Mouse (Mus musculus): ENCODE measurements around the gene Ets1. TPM values are rescaled to one million over a fixed set of nuclear protein-coding genes. Genes with fewer than 3 reads are reported as not detected.

The Ets1 gene
- polyA plus RNA-seq, 1 experiment, result 34.5 TPM

DNA sequence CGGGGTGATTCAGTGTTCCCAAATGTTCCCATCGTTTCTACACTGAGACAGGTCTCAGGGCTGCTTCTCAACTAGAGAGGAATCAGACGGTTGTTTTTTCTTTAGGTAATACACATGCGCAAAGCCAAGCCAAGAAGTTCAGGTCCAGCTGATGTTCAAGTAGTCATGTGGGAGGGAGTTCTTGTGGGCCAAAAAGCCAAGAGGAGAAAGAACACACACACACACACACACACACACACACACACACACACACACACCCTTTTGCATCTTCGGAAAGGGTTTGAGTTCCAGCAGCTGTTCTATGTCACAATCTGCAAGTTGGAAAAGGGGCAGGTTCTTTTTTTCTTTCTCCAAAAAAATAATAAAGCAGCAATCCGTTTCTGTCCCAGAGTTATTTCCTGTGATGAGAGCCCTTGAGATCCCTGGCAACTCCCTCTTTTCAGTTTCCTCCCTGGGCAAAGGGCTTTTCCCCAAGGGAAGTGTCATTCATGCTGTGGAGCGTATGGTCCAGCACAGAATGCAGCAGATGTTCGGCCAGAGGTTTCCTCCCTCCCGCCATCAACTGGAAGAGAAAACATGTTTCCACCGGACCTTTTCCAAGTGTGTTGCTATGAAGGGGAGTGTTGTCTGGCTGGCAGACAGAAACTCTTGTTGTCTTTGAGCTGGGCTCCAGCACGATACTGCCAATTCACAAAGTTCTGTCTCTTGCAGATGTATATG lies 10.7 kb downstream of the Ets1 start:
- no peak overlapping the region for H3K4me3 ChIP-seq (replicated peaks; ENCODE audit: control insufficient read depth, low read depth, low read length)
- H3K4me1 ChIP-seq (ENCODE audit: control insufficient read depth, insufficient read depth, low read length), result peaks cover 3% of the 10 kb centered on the region; the same call in 1 of the 2 replicates
- no peak overlapping the region for H3K27ac ChIP-seq (ENCODE audit: control insufficient read depth, insufficient read depth, low read depth, low read length, poor library complexity)
- 66% methylated on average over 11 of the region's 11 CpGs for WGBS
- TF ChIP-seq CTCF (IDR thresholded peaks at IDR 0.05; ENCODE audit: control insufficient read depth, insufficient read depth, low read length) (no peak), POLR2A (IDR thresholded peaks at IDR 0.05; ENCODE audit: borderline replicate concordance, control insufficient read depth, low read depth, low read length) (no peak)

DNA sequence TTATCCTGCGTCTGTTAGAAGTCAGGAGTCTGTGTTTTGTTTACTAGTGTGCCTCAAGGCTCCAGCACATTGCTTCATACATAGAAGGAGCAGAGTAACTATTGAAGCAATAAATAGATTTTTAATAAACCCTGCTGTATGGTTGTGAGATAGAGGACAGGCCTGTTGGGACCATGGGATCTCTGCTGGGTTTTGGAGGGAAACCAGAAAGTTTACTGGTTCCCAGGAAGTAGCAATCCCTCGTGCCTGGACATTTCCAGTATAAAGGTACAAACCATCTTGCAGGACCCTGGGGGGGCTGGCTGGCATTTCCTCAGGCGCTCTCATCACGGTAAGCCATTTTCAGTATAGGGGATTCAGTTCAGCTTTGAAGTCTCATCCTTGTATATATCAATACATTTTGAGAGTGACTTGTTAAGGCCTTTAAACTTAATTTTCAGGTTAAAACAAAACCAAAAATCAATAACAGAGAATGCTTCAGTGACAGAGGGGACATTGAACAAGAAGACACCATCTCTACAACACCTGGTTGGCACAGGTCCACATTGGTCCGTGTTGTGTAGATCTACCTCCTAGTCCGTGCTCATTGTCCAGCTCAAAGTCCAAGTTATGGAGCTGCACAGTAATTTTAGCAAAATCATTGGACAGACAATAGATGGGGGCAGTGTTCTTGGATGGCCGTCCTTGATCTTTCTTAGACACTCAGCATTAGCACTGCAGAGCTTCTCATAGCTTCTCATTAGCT lies 11.7 kb downstream of the Ets1 start:
- TF ChIP-seq CTCF (IDR thresholded peaks at IDR 0.05; ENCODE audit: control insufficient read depth, insufficient read depth, low read length), result no peak
- TF ChIP-seq POLR2A (IDR thresholded peaks at IDR 0.05; ENCODE audit: borderline replicate concordance, control insufficient read depth, low read depth, low read length), result no peak
- WGBS, result 77% methylated on average over 7 of the region's 7 CpGs

DNA sequence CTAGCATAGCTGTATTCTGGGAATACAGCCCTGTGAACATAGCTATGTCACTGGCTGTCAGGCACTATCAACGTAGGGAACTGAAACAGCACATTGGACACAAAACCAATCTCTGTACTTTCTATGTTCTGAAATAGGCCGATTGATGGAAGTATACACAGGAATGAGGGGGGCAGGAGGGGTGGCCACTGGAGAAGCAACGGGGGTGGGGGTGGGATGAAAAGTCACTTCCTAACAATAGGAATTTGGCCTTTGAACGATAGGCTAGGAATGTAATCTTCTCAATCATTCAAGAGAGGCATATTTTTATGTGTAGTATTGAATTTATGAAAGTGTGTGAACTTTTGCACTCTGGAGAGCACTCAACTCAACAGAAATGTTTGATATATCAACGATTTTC lies 12.3 kb downstream of the Ets1 start:
- 74% methylated on average over 5 of the region's 5 CpGs for WGBS
- TF ChIP-seq CTCF (IDR thresholded peaks at IDR 0.05; ENCODE audit: control insufficient read depth, insufficient read depth, low read length) (no peak), POLR2A (IDR thresholded peaks at IDR 0.05; ENCODE audit: borderline replicate concordance, control insufficient read depth, low read depth, low read length) (no peak)
- H3K27ac ChIP-seq (ENCODE audit: control insufficient read depth, insufficient read depth, low read depth, low read length, poor library complexity), result no peak overlapping the region
- no peak overlapping the region for H3K4me3 ChIP-seq (replicated peaks; ENCODE audit: control insufficient read depth, low read depth, low read length)
- peaks cover 3% of the 10 kb centered on the region; the same call in 1 of the 2 replicates for H3K4me1 ChIP-seq (ENCODE audit: control insufficient read depth, insufficient read depth, low read length)

More for the DNA sequence above, 11.7 kb downstream of the Ets1 start:
- Histone ChIP-seq H3K27ac (ENCODE audit: control insufficient read depth, insufficient read depth, low read depth, low read length, poor library complexity) (no peak overlapping the region), H3K4me1 (ENCODE audit: control insufficient read depth, insufficient read depth, low read length) (peaks cover 3% of the 10 kb centered on the region; the same call in 1 of the 2 replicates), H3K4me3 (replicated peaks; ENCODE audit: control insufficient read depth, low read depth, low read length) (no peak overlapping the region)

DNA sequence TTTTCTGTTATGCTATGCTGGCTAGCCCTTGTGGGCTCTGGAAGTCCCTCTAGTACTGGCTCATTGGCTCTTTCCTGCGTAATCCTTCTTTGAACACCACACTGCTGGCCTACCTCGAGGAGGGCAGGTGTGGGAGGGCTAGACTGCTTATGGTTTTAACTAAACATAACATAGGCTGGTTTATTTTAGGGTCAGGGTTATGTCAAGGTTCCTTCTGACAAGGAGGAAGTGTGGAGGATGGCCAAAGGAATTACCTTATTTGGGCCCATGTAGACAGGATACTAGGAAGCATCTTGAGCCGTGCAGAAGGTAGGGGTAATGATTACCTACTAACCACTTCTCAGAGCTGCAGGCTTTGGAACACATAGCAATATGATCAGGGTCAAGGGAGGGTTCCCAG lies 14.7 kb downstream of the Ets1 start:
- no peak overlapping the region for H3K27ac ChIP-seq (ENCODE audit: control insufficient read depth, insufficient read depth, low read depth, low read length, poor library complexity)
- TF ChIP-seq POLR2A (IDR thresholded peaks at IDR 0.05; ENCODE audit: borderline replicate concordance, control insufficient read depth, low read depth, low read length) (no peak), CTCF (IDR thresholded peaks at IDR 0.05; ENCODE audit: control insufficient read depth, insufficient read depth, low read length) (no peak)

DNA sequence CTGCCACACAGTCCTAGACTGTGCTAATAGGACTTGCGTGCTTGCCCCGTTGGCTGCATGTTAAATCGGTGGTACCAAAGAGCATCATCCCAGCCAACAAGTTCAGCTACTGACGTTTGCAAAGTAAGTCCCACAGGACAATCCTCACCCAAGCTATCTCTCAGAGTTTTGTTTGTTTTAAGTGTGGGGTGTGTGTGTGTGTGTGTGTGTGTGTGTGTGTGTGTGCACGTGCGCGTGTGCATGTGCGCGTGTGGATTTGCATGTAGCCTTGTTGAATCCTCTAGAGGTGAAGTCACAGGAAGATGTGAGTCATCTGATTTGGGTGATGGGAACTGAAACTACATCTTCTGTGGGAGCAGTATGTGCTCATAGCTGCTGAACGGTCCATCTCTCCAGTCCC lies 16.1 kb downstream of the Ets1 start:
- H3K27ac ChIP-seq (ENCODE audit: control insufficient read depth, insufficient read depth, low read depth, low read length, poor library complexity), result no peak overlapping the region
- 70% methylated on average over 10 of the region's 10 CpGs for WGBS

More for the DNA sequence above, 14.7 kb downstream of the Ets1 start:
- 33% methylated on average over 3 of the region's 3 CpGs for WGBS
- Histone ChIP-seq H3K4me3 (replicated peaks; ENCODE audit: control insufficient read depth, low read depth, low read length) (no peak overlapping the region), H3K4me1 (ENCODE audit: control insufficient read depth, insufficient read depth, low read length) (peaks cover 6% of the 10 kb centered on the region; the same call in 1 of the 2 replicates)

DNA sequence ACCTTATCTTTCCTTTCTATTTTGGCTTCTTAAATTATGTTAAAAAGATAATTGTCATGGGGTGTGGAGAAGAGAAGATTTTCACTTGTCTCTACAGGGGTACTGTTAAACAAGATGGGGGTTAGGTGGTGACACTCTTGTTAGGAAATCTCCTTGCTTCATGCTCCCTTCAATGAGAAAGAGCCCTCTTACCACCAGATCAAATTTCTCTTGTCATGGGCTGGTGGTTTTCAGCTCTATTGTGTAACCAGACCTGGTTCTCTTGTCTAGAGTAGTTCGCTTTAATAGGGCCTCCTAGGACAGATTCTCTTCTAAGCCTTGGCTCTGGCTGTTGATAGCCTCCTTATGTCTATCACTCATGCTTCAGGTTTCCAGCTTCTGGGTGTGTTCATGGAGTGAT lies 18.3 kb downstream of the Ets1 start:
- H3K4me1 ChIP-seq (ENCODE audit: control insufficient read depth, insufficient read depth, low read length), result peaks cover 10% of the 10 kb centered on the region; the same call in 1 of the 2 replicates
- TF ChIP-seq POLR2A (IDR thresholded peaks at IDR 0.05; ENCODE audit: borderline replicate concordance, control insufficient read depth, low read depth, low read length) (no peak), CTCF (IDR thresholded peaks at IDR 0.05; ENCODE audit: control insufficient read depth, insufficient read depth, low read length) (no peak)
- no peak overlapping the region for H3K4me3 ChIP-seq (replicated peaks; ENCODE audit: control insufficient read depth, low read depth, low read length)
- peak overlapping the region; percentile 75; the same call in 1 of the 2 replicates for H3K27ac ChIP-seq (ENCODE audit: control insufficient read depth, insufficient read depth, low read depth, low read length, poor library complexity)
- 58% methylated on average over 1 of the region's 1 CpGs for WGBS

More for the DNA sequence above, 16.1 kb downstream of the Ets1 start:
- no peak for TF ChIP-seq POLR2A (IDR thresholded peaks at IDR 0.05; ENCODE audit: borderline replicate concordance, control insufficient read depth, low read depth, low read length)
- TF ChIP-seq CTCF (IDR thresholded peaks at IDR 0.05; ENCODE audit: control insufficient read depth, insufficient read depth, low read length), result no peak
- Histone ChIP-seq H3K4me3 (replicated peaks; ENCODE audit: control insufficient read depth, low read depth, low read length) (no peak overlapping the region), H3K4me1 (ENCODE audit: control insufficient read depth, insufficient read depth, low read length) (peaks cover 6% of the 10 kb centered on the region; the same call in 1 of the 2 replicates)

DNA sequence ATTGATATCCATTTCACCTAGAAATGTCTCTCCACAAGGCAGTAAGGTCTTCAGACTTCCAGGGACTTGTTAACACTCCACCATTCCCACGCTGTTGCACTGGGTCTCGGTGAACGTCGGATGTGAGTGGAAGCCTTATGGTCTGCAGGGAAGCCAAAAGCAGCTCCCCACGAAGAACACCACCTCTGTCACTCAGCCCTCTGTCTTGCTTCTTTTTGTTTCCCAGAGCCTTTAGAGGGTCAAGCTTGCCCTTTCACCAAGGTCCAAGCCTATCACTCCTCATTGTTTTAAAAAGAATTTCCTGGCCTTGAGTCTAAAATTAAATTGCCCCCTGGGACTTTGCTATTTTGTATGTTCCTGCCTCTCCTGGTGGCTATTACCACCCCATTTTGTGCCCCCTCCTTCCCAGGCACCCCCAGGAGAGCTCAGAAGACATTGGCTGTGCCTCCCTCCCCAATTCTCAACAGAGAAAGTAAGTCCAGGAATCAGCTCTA lies 20.4 kb downstream of the Ets1 start:
- peak overlapping the region; percentile 47 for H3K27ac ChIP-seq (ENCODE audit: control insufficient read depth, insufficient read depth, low read depth, low read length, poor library complexity)
- TF ChIP-seq CTCF (IDR thresholded peaks at IDR 0.05; ENCODE audit: control insufficient read depth, insufficient read depth, low read length) (no peak), POLR2A (IDR thresholded peaks at IDR 0.05; ENCODE audit: borderline replicate concordance, control insufficient read depth, low read depth, low read length) (no peak)
- peaks cover 10% of the 10 kb centered on the region for H3K4me1 ChIP-seq (ENCODE audit: control insufficient read depth, insufficient read depth, low read length)
- WGBS, result 80% methylated on average over 5 of the region's 5 CpGs
- no peak overlapping the region for H3K4me3 ChIP-seq (replicated peaks; ENCODE audit: control insufficient read depth, low read depth, low read length)

DNA sequence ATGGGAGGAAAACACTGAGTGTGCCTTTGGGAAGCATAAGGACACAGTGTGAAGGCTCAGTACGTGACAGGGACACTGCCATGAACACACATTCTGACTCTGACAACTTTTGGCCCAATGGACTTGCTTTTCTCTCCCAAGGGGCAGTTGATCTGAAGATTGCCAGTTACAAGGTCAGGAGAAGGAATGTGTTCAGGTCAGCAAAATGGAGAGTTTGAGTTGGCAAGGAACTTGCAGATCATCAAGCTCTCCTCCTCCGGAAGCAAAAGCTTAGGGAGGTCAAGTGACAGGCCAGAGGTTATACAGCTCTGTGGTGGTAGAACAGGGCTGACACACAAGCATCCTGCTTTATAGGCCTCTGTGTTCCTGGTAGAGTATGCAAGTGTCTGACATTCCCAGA lies 21.1 kb downstream of the Ets1 start:
- no peak overlapping the region for H3K4me3 ChIP-seq (replicated peaks; ENCODE audit: control insufficient read depth, low read depth, low read length)
- TF ChIP-seq POLR2A (IDR thresholded peaks at IDR 0.05; ENCODE audit: borderline replicate concordance, control insufficient read depth, low read depth, low read length), result no peak
- no peak for TF ChIP-seq CTCF (IDR thresholded peaks at IDR 0.05; ENCODE audit: control insufficient read depth, insufficient read depth, low read length)
- H3K27ac ChIP-seq (ENCODE audit: control insufficient read depth, insufficient read depth, low read depth, low read length, poor library complexity), result peak overlapping the region; percentile 59
- 61% methylated on average over 2 of the region's 2 CpGs for WGBS
- H3K4me1 ChIP-seq (ENCODE audit: control insufficient read depth, insufficient read depth, low read length), result peaks cover 11% of the 10 kb centered on the region

All from bone marrow, adult 2 months (tissue).